Mouse (Mus musculus) urinary bladder, adult 18-20 months (tissue): ENCODE measurements around the gene Rab32.
"Not testable (repeated sequence)": the region's sequence is repeated elsewhere in the genome, so short reads cannot be mapped to it uniquely, and the experiment has no call there.

Experiments used
- DNase-seq, 2 experiments: peaks; one replicate each; pipeline ENCODE4 v3.0.0; 2022; ENCODE audit warnings: low spot score in 2 of 2, mixed read lengths in 2 of 2

The Rab32 gene

GRCm38 (mm10) chr10:10557570-10558336, at the start of gene Rab32:
Gene Rab32 (minus strand): TSS chr10:10558265.
- DNase-seq, result peak; percentile 91 to 94

DNA sequence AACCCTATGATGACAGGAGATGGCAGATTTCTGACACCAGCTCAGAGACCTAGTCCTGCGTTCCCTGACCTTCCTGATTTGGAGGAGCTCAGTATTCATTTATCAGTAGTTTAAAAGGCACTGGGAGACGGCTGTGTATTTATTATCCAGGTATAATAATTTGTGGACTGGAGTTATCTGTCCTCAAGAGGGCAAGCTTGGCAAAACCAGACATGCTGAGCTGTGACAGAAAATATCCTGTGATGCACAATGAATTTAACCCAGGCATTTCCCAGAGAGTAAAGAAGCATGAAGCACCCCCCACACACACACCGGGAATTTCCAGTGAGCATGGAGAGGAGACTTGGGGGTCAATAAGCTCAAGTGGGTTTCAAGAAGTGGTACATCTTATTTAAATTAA, 42.7 kb upstream of the Rab32 start:
- DNase-seq, result no peak

GRCm38 (mm10) chr10:10597495-10597894, 39.4 kb upstream of the Rab32 start:
- DNase-seq, result not testable (repeated sequence)

DNA sequence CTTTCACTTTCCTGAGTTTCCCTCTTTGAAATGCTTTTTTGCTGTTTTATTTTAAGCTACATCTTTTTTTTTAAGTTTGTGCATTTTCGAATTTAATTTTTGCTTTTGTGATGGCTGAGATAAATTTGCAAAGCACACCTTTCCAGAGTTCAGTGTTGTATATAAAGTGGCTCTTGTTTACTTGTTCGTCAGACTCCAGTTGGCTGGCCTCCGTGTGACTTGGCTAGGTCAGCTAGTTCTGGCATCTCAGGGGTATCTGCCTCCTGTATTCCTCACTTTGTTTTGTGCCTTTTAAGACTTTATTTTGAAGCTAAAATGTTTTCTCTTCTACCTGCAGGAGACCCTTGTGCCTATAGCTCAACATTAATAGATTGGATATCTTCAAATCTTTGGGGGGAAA, 22.7 kb upstream of the Rab32 start:
- DNase-seq, result no peak

DNA sequence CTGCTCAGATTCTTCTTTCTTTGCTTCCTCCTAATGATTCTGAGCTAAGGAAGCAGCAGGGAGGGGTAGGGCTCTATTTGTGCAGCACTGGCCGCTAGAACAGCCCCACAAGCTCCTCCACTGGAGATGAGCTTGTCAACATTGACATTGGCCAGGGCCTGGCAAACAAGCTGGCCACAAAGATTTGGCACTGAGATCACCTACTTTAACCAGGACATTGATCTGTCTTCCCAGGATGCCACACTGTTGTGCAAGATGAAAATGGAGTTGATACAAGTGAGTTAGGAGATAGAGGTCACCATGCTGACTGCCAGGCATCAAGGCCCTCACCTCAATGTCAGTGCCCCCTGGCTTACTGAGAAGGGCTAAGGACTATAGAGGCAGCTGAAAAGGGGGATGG, 21.8 kb upstream of the Rab32 start:
- no peak for DNase-seq

DNA sequence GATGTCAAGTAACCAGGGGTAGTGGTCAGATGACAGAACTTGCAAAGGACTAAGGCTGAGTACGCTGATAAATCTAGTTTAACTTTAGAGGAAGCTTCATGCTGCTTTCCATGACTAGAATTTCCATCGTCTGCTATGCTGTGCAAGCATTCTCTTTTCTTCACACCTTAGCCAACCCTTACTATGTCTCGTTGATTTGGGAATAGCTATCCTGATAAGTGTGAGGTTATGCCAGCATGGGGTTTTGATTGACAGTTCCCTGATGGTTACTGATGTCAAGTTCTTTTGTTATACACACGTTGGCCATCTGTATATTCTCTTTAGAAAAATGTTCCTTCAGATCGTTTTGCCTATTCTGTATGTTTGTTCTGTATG, 259 bp upstream of the Rab32 start:
- no peak for DNase-seq

GRCm38 (mm10) chr10:10557085-10557484, 980 bp downstream of the Rab32 start:
- no peak for DNase-seq

- no peak for DNase-seq
Observed at GRCm38 (mm10) chr10:10555676-10556075, 2.4 kb downstream of the Rab32 start.

DNA sequence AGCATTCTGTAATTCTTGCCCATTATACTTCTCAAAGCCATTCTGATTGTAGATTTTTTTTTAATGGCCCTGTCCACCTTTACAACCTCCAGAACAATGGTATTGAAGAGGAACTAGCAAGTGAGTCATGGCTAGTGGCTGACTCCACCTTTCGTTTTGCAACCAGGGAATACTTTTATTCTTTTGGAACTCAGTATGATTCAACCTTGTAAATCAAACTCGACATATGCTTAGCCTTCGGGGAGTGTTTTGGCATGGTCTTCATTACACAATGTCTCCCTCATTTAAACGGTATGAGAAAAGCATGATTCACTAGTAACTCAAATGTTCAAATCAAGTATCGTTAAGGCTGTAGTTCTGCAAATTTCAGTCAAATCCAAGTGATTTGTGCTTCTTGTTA, 2.8 kb downstream of the Rab32 start:
- DNase-seq, result peak in 1 of 2 experiments; percentile 40

GRCm38 (mm10) chr10:10550134-10550533, 7.9 kb downstream of the Rab32 start:
- no peak for DNase-seq

- DNase-seq, result no peak
Observed at GRCm38 (mm10) chr10:10546623-10547022, 11.4 kb downstream of the Rab32 start.

DNA sequence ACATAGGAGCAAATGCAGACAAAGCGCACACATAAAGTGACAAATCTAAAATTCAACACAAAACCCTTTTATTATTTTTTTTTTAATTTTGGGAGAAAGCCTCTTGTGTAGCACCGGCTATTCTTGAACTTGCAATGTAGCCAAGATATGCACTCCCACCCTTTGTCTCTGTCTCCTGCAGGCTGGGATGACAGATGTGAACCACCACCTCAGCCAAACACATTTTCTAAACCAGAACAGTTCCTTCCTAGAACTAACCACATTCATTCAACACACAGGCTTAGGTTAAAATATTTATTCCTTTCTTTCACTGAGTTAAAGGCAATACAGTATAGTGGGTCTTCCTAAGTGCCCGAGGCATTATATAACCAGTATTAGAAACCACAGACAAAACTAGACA, 13.1 kb downstream of the Rab32 start:
- DNase-seq, result no peak
